Mouse (Mus musculus) MEL (cell line): Measurements from ENCODE around the gene Mynn. TPM values are rescaled to one million over a fixed set of nuclear protein-coding genes. Genes with fewer than 3 reads are reported as not detected.

Experiments used
- DNase-seq: peaks from one replicate; pipeline ENCODE4 v3.0.0; 2011; ENCODE audit warnings: low read depth, low spot score
- H3K27ac ChIP-seq: 2 replicates; pipeline ENCODE4 v1.5.1; 2012; ENCODE audit warnings: low read depth, mild to moderate bottlenecking, control low read depth, low read length, moderate library complexity; ENCODE audit not compliant: control insufficient read depth
- H3K27me3 ChIP-seq, 2 experiments: fragments of 150-350 bp in 1 of 2; sonication (generic) in 1 of 2; 2 replicates each; pipeline ENCODE4 v1.6.1; 2012; ENCODE audit warnings: low read length in 2 of 2, mild to moderate bottlenecking in 2 of 2, improper control_type of control experiment in 1 of 2, moderate library complexity in 1 of 2; ENCODE audit not compliant: insufficient read depth in 2 of 2, control insufficient read depth in 1 of 2
- H3K36me3 ChIP-seq, 2 experiments: 2 replicates each; pipeline ENCODE4 v1.6.1; 2012 to 2014; ENCODE audit warnings: low read length in 2 of 2, improper control_type of control experiment in 1 of 2, inconsistent platforms in 1 of 2, mild to moderate bottlenecking in 1 of 2; ENCODE audit not compliant: insufficient read depth in 2 of 2, control insufficient read depth in 1 of 2
- H3K4me1 ChIP-seq, 2 experiments: fragments of 150-350 bp in 1 of 2; sonication (generic) in 1 of 2; 2 replicates each; pipeline ENCODE4 v1.6.1; 2012; ENCODE audit warnings: low read length in 2 of 2, improper control_type of control experiment in 1 of 2, mild to moderate bottlenecking in 1 of 2; ENCODE audit not compliant: insufficient read depth in 2 of 2, control insufficient read depth in 1 of 2
- H3K4me3 ChIP-seq, 2 experiments: fragments of 150-350 bp in 1 of 2; sonication (generic) in 1 of 2; 2 replicates each; pipeline ENCODE4 v1.5.1; 2012; ENCODE audit warnings: low read depth in 2 of 2, low read length in 2 of 2, mild to moderate bottlenecking in 2 of 2, moderate library complexity in 2 of 2, control low read depth in 1 of 2, improper control_type of control experiment in 1 of 2; ENCODE audit not compliant: control insufficient read depth in 1 of 2, insufficient read depth in 1 of 2
- H3K79me2 ChIP-seq: 2 replicates; pipeline ENCODE4 v1.6.1; 2012; ENCODE audit warnings: mild to moderate bottlenecking, low read length, moderate library complexity; ENCODE audit not compliant: control insufficient read depth, poor library complexity, insufficient read depth
- H3K9ac ChIP-seq: 2 replicates; pipeline ENCODE4 v1.6.1; 2012; ENCODE audit warnings: low read depth, mild to moderate bottlenecking, control low read depth, low read length, moderate library complexity; ENCODE audit not compliant: control insufficient read depth, poor library complexity, severe bottlenecking
- H3K9me3 ChIP-seq: fragments of 150-350 bp; sonication (generic); replicated peaks from 2 replicates; pipeline ENCODE4 v1.6.1; 2012; ENCODE audit warnings: mild to moderate bottlenecking, low read length, improper control_type of control experiment, moderate library complexity; ENCODE audit not compliant: insufficient read depth
- CHD1 ChIP-seq: IDR thresholded peaks from 2 replicates; pipeline ENCODE4 v1.6.1; 2012; ENCODE audit warnings: low read depth, mild to moderate bottlenecking, inconsistent platforms, low read length, improper control_type of control experiment
- CTCF ChIP-seq, 3 experiments: IDR thresholded peaks in 2 of 3; conservative IDR thresholded peaks in 1 of 3; 2 replicates each; pipeline ENCODE4 v1.5.1; 2011 to 2012; ENCODE audit warnings: low read length in 3 of 3, low read depth in 2 of 3, mild to moderate bottlenecking in 2 of 3, improper control_type of control experiment in 1 of 3, inconsistent platforms in 1 of 3, mixed read lengths in 1 of 3, moderate library complexity in 1 of 3; ENCODE audit not compliant: control insufficient read depth in 1 of 3, insufficient read depth in 1 of 3, poor library complexity in 1 of 3, severe bottlenecking in 1 of 3
- ELF1 ChIP-seq: IDR thresholded peaks from 2 replicates; pipeline ENCODE4 v1.6.1; 2014; ENCODE audit warnings: low read depth, mild to moderate bottlenecking, inconsistent platforms, low read length, improper control_type of control experiment, moderate library complexity
- EP300 ChIP-seq, 2 experiments: IDR thresholded peaks; 2 replicates each; pipeline ENCODE4 v1.6.1; 2011; ENCODE audit warnings: improper control_type of control experiment in 2 of 2, low read length in 2 of 2, low read depth in 1 of 2, mild to moderate bottlenecking in 1 of 2
- GATA1 ChIP-seq: IDR thresholded peaks from 2 replicates; pipeline ENCODE4 v1.6.1; 2011; ENCODE audit warnings: low read depth, low read length, improper control_type of control experiment
- HCFC1 ChIP-seq: IDR thresholded peaks from 2 replicates; pipeline ENCODE4 v1.6.1; 2012; ENCODE audit warnings: low read depth, mild to moderate bottlenecking, inconsistent platforms, low read length, improper control_type of control experiment, moderate library complexity
- JUND ChIP-seq: IDR thresholded peaks from 2 replicates; pipeline ENCODE4 v1.6.1; 2011; ENCODE audit warnings: low read depth, mild to moderate bottlenecking, improper control_type of control experiment, low read length
- KAT2A ChIP-seq: conservative IDR thresholded peaks from 2 replicates; pipeline ENCODE4 v1.6.1; 2012; ENCODE audit warnings: low read depth, low read length, improper control_type of control experiment, inconsistent platforms
- MAX ChIP-seq: IDR thresholded peaks from 2 replicates; pipeline ENCODE4 v1.6.1; 2011; ENCODE audit warnings: low read length, improper control_type of control experiment
- MAZ ChIP-seq: IDR thresholded peaks from 2 replicates; pipeline ENCODE4 v1.6.1; 2012; ENCODE audit warnings: low read depth, mild to moderate bottlenecking, inconsistent platforms, low read length, improper control_type of control experiment
- MXI1 ChIP-seq: IDR thresholded peaks from 2 replicates; pipeline ENCODE4 v1.6.1; 2011; ENCODE audit warnings: mild to moderate bottlenecking, low read depth, low read length, improper control_type of control experiment
- NELFE ChIP-seq: IDR thresholded peaks from 2 replicates; pipeline ENCODE4 v1.6.1; 2011; ENCODE audit warnings: low read depth, low read length, improper control_type of control experiment
- RCOR1 ChIP-seq: IDR thresholded peaks from 2 replicates; pipeline ENCODE4 v1.6.1; 2012; ENCODE audit warnings: low read depth, mild to moderate bottlenecking, inconsistent platforms, low read length, improper control_type of control experiment
- SIN3A ChIP-seq: IDR thresholded peaks from 2 replicates; pipeline ENCODE4 v1.6.1; 2012; ENCODE audit warnings: low read length, improper control_type of control experiment, inconsistent platforms
- SMC3 ChIP-seq: IDR thresholded peaks from 2 replicates; pipeline ENCODE4 v1.6.1; 2011; ENCODE audit warnings: low read depth, low read length, improper control_type of control experiment
- USF1 ChIP-seq: IDR thresholded peaks from 2 replicates; pipeline ENCODE4 v1.6.1; 2014; ENCODE audit warnings: low read depth, mild to moderate bottlenecking, inconsistent platforms, low read length, improper control_type of control experiment, moderate library complexity
- ZC3H11A ChIP-seq: IDR thresholded peaks from 2 replicates; pipeline ENCODE4 v1.6.1; 2012; ENCODE audit warnings: low read depth, mild to moderate bottlenecking, inconsistent platforms, low read length, improper control_type of control experiment
- polyA plus RNA-seq, 2 experiments: library from polyadenylated mRNA; stranded (reverse) in 1 of 2; unstranded in 1 of 2; fragments of >175 nt in 1 of 2; fragments of >200 nt in 1 of 2; gene quantifications; 2 replicates each; pipeline versions ENCODE4 v1.2.1 to v1.2.4; 2012; ENCODE audit warnings: low replicate concordance in 2 of 2, low read depth in 1 of 2; ENCODE audit not compliant: insufficient read length in 2 of 2, insufficient read depth in 1 of 2, missing spikeins in 1 of 2
- total RNA-seq: library from RNA; depleted of rRNA; stranded (reverse); fragments of 300-350 nt; gene quantifications from 2 replicates; pipeline ENCODE4 v1.2.3, GENCODE M21; 2012

Gene Mynn
- total and polyA plus RNA-seq, 3 experiments, result 12.3 to 17.0 TPM; not detected in 1

DNA sequence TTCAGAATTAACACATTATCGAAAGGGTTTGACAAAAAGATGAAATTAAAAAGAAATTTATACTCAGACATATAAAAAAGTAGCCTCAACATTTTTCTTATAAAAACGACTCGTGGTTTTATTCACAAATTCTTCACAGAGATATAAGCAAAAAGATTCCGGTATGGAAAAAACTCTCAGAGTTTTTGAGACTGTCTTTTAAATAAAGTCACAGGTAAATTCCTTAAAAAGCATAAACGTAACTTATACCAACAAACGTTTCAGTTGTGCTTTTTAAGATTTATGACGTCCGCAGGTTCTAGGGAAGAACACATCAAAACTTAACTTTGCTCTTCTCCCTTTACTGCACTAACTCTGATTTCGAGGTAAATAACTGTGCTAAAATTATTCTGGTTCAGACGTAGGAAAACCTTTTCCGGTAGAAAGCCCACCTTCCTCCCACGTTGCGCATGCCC, 228 bp upstream of the Mynn start:
- Histone ChIP-seq H3K27ac (peak overlapping the region; percentile 42), H3K36me3 (peaks cover 4 to 8% of the 10 kb centered on the region in 2 experiments; a peak in 3 of 4 replicates), H3K79me2 (peaks cover 13% of the 10 kb centered on the region), H3K9ac (peak overlapping the region; percentile 78), H3K4me1 (peaks cover 0 to 8% of the 10 kb centered on the region in 2 experiments; a peak in 2 of 4 replicates), H3K4me3 (peak overlapping the region; percentile 72 to 95), H3K27me3 (no peaks in the 10 kb centered on the region), H3K9me3 (no peaks in the 10 kb centered on the region)
- DNase-seq, result no peak
- TF ChIP-seq CHD1, result 0 out of 2 replicates have a peak, but pooled peaks have one; percentile 77
- no peak for TF ChIP-seq USF1

DNA sequence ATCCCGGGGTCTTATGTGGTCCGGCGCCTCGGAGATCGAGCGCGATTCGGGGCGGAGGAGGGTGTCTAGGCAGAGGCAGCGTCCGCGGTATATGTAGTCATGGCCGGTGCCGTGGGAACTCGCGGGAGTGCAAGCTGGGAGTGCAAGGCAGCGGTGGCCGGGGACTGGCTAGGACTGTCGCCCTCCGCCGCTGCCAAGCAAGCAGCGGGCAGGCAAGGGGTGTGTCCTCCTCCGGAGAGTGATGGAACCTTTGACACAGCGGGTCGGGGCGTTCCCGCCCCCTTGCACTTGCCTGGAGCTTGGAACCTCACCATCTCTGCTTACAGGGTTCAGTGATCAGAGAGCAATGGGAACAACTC, 854 bp downstream of the Mynn start:
- TF ChIP-seq MXI1 (no peak), RCOR1 (0 out of 2 replicates have a peak, but pooled peaks have one; percentile 22), EP300 (IDR thresholded peaks at IDR 0.05; ENCODE audit: low read depth in 1 of 2, low read length in 2 of 2) (no peak), NELFE (no peak), SIN3A (no peak), GATA1 (no peak), JUND (no peak), MAX (0 out of 2 replicates have a peak, but pooled peaks have one; percentile 14), ELF1 (no peak), CTCF (IDR thresholded peaks at IDR 0.05 in 2 of 3, conservative IDR thresholded peaks at IDR 0.05 in 1 of 3; ENCODE audit: control insufficient read depth in 1 of 3, insufficient read depth in 1 of 3, low read depth in 2 of 3, low read length in 3 of 3, poor library complexity in 1 of 3, severe bottlenecking in 1 of 3) (no peak), USF1 (no peak), MAZ (peak; percentile 1; the same call in 1 of the 2 replicates), KAT2A (no peak), ZC3H11A (no peak), SMC3 (no peak), HCFC1 (no peak)
- DNase-seq, result peak; percentile 84
- Histone ChIP-seq H3K36me3 (peaks cover 8 to 12% of the 10 kb centered on the region in 2 experiments; a peak in 3 of 4 replicates), H3K27ac (peak overlapping the region; percentile 84), H3K27me3 (no peaks in the 10 kb centered on the region), H3K79me2 (peaks cover 13% of the 10 kb centered on the region), H3K4me1 (peaks cover 0 to 8% of the 10 kb centered on the region in 2 experiments; a peak in 2 of 4 replicates), H3K9me3 (no peaks in the 10 kb centered on the region), H3K9ac (peak overlapping the region; percentile 78), H3K4me3 (peak overlapping the region; percentile 72 to 95)
